Mouse (Mus musculus): ENCODE data around the gene Trim3.

Gene Trim3

DNA sequence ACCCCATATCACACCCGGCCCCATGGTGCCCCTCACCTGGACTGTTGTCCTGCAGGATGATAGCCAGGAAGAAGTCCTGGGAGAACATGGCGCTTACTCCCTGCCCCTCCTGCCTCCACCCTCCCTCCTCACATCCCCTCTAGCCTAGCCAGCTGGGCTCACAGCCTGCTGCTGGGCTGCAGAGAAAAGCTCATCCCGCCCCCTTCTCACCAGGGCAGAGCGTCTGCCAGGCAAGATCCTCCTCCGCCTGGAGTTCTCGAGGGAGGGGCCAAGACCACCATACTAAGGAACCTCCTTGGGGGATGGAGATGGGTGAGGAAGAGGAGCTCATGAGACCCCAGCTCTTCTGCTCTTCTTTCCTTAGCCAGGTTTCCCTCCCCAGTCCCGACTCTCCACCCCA is 64.8 kb downstream of the Trim3 start:
- in situ Hi-C loops (cut with MboI; ENCODE audit: unreplicated experiment in 2 of 2) = no loop called here

DNA sequence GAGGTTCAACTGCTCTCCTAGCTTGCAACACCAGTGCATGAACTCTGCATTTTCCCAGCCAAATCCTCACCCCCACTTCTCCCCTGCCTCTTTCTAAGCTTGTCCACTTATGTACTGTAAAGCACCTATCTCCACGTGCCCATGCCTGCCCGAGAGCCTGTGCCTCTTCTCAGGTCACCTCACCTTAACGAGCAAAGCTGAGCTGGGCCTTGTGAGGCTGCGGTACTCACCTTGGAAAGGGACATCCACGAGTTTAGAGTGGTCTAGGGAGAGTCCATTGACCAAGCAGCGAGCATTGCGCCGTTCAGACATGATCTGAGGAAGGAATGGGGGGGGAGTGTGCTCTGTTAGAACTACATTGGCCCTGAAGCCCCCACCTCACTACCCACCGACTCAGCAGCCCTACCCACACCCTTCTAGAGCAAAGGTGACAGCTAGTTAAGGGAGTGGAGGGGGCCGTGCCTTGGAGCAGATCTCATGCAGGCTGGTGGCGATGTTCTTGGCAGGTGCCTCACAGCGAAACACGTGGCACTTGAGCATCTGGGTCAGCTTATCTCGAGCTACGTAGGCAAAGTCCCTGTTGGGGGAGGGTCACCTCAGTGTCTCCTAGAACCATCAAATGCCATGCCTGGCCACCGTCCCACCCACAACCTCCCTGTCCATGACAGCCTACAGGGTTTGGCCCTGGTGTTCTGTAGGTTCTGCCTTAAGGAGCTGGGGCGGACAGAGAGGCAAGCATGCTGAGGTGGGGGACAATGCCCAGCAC is 68.1 kb downstream of the Trim3 start:
- in situ Hi-C loops (cut with MboI; ENCODE audit: unreplicated experiment in 2 of 2) = no loop called here

DNA sequence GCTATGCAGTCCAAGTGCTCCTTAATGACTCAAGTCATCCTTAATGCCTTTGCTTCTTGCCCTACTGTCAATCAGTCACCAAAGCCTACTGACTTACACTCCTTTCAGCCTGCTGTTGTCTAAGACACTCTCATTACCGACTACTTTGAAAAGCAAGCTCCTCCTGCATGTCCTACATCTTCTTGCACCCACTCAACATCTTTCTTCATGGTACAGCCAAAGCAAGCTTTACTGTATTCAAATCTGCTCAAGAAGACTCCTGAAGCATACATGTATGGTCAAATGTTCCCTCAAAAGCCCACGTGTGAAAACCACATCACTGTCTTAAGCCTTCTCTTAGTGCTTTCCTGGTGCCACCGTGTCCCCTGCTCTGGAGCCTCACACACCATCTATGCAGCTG is 70.0 kb downstream of the Trim3 start:
- in situ Hi-C loops (cut with MboI; ENCODE audit: unreplicated experiment in 2 of 2) = no loop called here

DNA sequence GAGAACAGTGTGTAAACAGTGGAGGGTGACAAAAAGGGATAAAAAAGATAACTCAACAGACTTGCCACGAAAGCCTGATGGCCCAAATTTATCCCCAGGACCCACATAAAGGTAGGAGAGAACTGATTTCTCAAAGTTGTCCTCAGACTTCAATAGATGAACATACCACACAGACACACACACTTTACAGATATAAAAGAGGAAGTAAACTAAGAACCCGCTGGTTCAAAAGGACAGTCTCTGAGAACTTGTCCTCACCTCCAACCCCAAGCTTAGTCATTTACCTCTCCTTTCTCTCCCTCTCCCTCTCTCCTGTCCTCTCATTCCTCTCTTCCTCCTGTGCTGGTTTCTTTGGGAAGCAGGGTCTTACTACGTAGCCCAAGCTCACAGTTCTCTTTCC is 71.1 kb downstream of the Trim3 start:
- in situ Hi-C loops (cut with MboI; ENCODE audit: unreplicated experiment in 2 of 2) = no loop called here

DNA sequence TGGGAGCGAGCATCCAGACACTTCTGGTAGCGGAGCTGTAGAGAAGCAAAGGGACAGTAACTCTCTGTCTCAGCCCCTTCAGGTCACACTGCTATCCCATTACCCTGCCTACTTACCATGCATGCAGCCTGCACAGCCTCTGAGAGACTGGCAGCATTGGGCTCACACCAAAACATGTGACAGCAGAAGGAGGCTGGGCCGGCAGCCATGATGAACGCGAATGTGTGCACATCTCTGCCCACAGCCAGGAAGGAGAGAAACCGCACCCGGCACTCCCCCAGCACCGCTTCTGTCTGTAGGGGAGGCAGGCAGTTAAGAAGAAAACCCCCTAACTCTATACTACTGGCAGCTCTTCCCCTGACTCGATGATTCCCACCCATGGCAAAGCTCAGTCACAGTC is 74.4 kb downstream of the Trim3 start:
- in situ Hi-C loops (cut with MboI; ENCODE audit: unreplicated experiment in 2 of 2) = loop anchor here (10.0 kb wide), 1 partner anchor 176 kb away; the partner anchor contains the start of genes Ilk (in 2 of the 2) and Rrp8 (in 2 of the 2)

DNA sequence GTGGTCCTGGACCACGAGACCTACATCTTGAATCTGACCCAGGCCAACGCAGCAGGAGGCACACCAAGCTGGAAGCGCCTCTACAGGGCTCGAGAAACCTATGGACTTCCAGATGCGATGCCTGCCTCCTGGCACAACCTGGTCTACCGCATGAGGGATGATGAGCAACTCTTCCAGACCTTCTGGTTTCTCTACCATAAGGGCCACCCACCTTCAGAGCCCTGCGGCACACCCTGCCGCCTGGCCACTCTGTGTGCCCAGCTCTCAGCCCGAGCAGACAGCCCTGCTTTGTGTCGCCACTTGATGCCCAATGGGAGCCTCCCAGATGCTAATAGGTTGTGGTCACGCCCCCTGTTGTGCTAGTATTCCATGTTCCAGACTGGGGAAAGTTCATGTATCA is 75.7 kb downstream of the Trim3 start:
- in situ Hi-C loops (cut with MboI; ENCODE audit: unreplicated experiment in 2 of 2) = loop anchor here (10.0 kb wide), 1 partner anchor 177 kb away; the partner anchor contains the start of genes Ilk (in 2 of the 2) and Rrp8 (in 2 of the 2)

DNA sequence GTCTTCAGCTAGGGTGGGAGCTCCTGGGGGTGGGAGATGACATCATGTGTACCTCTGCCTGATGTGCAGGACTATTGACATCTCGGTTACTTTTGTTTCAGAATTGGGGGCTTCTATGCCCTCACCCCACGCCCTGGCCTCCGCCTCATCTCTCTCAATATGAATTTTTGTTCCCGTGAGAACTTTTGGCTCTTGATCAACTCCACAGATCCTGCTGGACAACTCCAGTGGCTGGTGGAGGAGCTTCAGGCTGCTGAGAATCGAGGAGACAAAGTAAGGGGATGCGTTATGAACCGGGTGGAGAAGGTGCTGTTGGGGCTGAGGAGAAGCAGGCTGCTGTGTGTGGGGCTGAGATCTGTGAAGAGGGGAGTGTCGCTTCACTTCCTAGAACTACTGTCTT is 77.0 kb downstream of the Trim3 start:
- in situ Hi-C loops (cut with MboI; ENCODE audit: unreplicated experiment in 2 of 2) = loop anchor here (10.0 kb wide), 1 partner anchor 178 kb away; the partner anchor contains the start of genes Ilk (in 2 of the 2) and Rrp8 (in 2 of the 2)

DNA sequence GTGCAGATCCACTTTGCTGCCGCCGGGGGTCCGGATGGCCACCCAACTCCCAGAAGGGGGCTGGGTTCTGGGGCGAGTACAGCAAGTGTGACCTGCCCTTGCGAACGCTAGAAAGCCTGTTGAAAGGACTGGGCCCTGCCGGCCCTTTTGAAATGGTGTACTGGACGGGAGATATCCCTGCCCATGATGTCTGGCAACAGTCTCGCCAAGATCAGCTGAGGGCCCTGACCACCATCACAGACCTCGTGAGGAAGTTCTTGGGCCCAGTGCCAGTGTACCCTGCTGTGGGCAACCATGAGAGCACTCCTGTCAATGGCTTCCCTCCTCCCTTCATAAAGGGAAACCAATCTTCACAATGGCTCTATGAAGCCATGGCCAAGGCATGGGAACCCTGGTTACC is 77.8 kb downstream of the Trim3 start:
- in situ Hi-C loops (cut with MboI; ENCODE audit: unreplicated experiment in 2 of 2) = loop anchor here (10.0 kb wide), 1 partner anchor 179 kb away; the partner anchor contains the start of genes Ilk (in 2 of the 2) and Rrp8 (in 2 of the 2)
